Mouse (Mus musculus) adrenal gland, adult 8-10 months (tissue): ENCODE data around the gene Slco4a1. TPM values are rescaled to one million over a fixed set of nuclear protein-coding genes. Genes with fewer than 3 reads are reported as not detected.

ENCODE experiments used
- DNase-seq: peaks from one replicate; pipeline ENCODE4 v3.0.0; 2022
- total RNA-seq, 4 experiments: library from RNA; stranded (reverse); gene quantifications; 2 replicates each; pipeline ENCODE4 v1.2.4; 2022

The Slco4a1 gene
- total RNA-seq, 4 experiments from 2014 or later = 0.67 to 0.81 (median 0.73) TPM; not detected in 1

- DNase-seq = no peak
Measured at GRCm38 (mm10) chr2:180445962-180446361, 10.1 kb upstream of the Slco4a1 start.

GRCm38 (mm10) chr2:180449007-180449406, 7.0 kb upstream of the Slco4a1 start:
- no peak for DNase-seq

- DNase-seq = no peak
Measured at GRCm38 (mm10) chr2:180450529-180450928, 5.5 kb upstream of the Slco4a1 start.

- no peak for DNase-seq
Measured at GRCm38 (mm10) chr2:180456705-180457104, 660 bp downstream of the Slco4a1 start.

- no peak for DNase-seq
Measured at GRCm38 (mm10) chr2:180457680-180458079, 1.6 kb downstream of the Slco4a1 start.

- no peak for DNase-seq
Measured at GRCm38 (mm10) chr2:180459437-180459836, 3.4 kb downstream of the Slco4a1 start.

- DNase-seq = no peak
Measured at GRCm38 (mm10) chr2:180460801-180461200, 4.8 kb downstream of the Slco4a1 start.

GRCm38 (mm10) chr2:180462593-180462992, 6.5 kb downstream of the Slco4a1 start:
- DNase-seq = no peak

GRCm38 (mm10) chr2:180466505-180466904, 10.5 kb downstream of the Slco4a1 start:
- DNase-seq = no peak

- DNase-seq = no peak
Measured at GRCm38 (mm10) chr2:180468871-180469270, 12.8 kb downstream of the Slco4a1 start.

GRCm38 (mm10) chr2:180469768-180470167, 13.7 kb downstream of the Slco4a1 start:
- no peak for DNase-seq

GRCm38 (mm10) chr2:180472306-180473079, 16.4 kb downstream of the Slco4a1 start:
- DNase-seq = no peak

GRCm38 (mm10) chr2:180473080-180473440, 17.0 kb downstream of the Slco4a1 start:
- DNase-seq = no peak

GRCm38 (mm10) chr2:180474864-180475263, 18.8 kb downstream of the Slco4a1 start:
- no peak for DNase-seq

GRCm38 (mm10) chr2:180482274-180482673, 26.2 kb downstream of the Slco4a1 start:
- no peak for DNase-seq

- DNase-seq = no peak
Measured at GRCm38 (mm10) chr2:180484882-180485281, 28.8 kb downstream of the Slco4a1 start.

- no peak for DNase-seq
Measured at GRCm38 (mm10) chr2:180485306-180485705, 29.3 kb downstream of the Slco4a1 start.

GRCm38 (mm10) chr2:180488210-180488751, 32.2 kb downstream of the Slco4a1 start:
- no peak for DNase-seq

- DNase-seq = no peak
Measured at GRCm38 (mm10) chr2:180495906-180496305, 39.9 kb downstream of the Slco4a1 start.

- DNase-seq = no peak
Measured at GRCm38 (mm10) chr2:180499741-180500140, 43.7 kb downstream of the Slco4a1 start, which contains the start of gene Ntsr1. TSS of gene Ntsr1 (plus strand) at chr2:180499976.

GRCm38 (mm10) chr2:180500726-180501125, 44.7 kb downstream of the Slco4a1 start:
- no peak for DNase-seq

- DNase-seq = no peak
Measured at GRCm38 (mm10) chr2:180501217-180501967, 45.3 kb downstream of the Slco4a1 start.

GRCm38 (mm10) chr2:180506281-180506680, 50.2 kb downstream of the Slco4a1 start:
- no peak for DNase-seq
